Mouse (Mus musculus) retina, postnatal 7 days (tissue): ENCODE measurements around the gene Tmem190.
"Not testable (repeated sequence)": the region's sequence is repeated elsewhere in the genome, so short reads cannot be mapped to it uniquely, and the experiment has no call there.

ENCODE experiments used
- DNase-seq: peaks from one replicate; pipeline ENCODE4 v3.0.0-alpha.2; 2012; ENCODE audit warnings: low read depth, low spot score

The Tmem190 gene

GRCm38 (mm10) chr7:4776131-4776530 lies 6.6 kb upstream of the Tmem190 start:
- no peak for DNase-seq

GRCm38 (mm10) chr7:4776861-4777830 lies 5.6 kb upstream of the Tmem190 start:
- DNase-seq = no peak

- DNase-seq = no peak
Observed at GRCm38 (mm10) chr7:4777851-4778637, 4.7 kb upstream of the Tmem190 start.

GRCm38 (mm10) chr7:4779921-4780320 lies 2.8 kb upstream of the Tmem190 start:
- no peak for DNase-seq

GRCm38 (mm10) chr7:4782130-4782529 lies 607 bp upstream of the Tmem190 start:
- DNase-seq = no peak

GRCm38 (mm10) chr7:4783667-4784268 lies 1.0 kb downstream of the Tmem190 start:
- DNase-seq = no peak

- no peak for DNase-seq
Observed at GRCm38 (mm10) chr7:4788499-4789435, 6.0 kb downstream of the Tmem190 start.

- no peak for DNase-seq
Observed at GRCm38 (mm10) chr7:4789436-4789935, 6.7 kb downstream of the Tmem190 start, which contains the start of gene Tmem238. Gene Tmem238, minus strand, starts transcription at chr7:4789656.

- peak; percentile 92 for DNase-seq
Observed at GRCm38 (mm10) chr7:4792278-4793212, 9.8 kb downstream of the Tmem190 start, which contains the start of gene Rpl28. Gene Rpl28, plus strand, starts transcription at chr7:4792874.

GRCm38 (mm10) chr7:4793248-4793647 lies 10.5 kb downstream of the Tmem190 start:
- not testable (repeated sequence) for DNase-seq

GRCm38 (mm10) chr7:4793674-4794073 lies 10.9 kb downstream of the Tmem190 start:
- DNase-seq = no peak

- DNase-seq = no peak
Observed at GRCm38 (mm10) chr7:4794631-4795168, 12.0 kb downstream of the Tmem190 start.

- no peak for DNase-seq
Observed at GRCm38 (mm10) chr7:4795767-4796433, 13.2 kb downstream of the Tmem190 start.

- no peak for DNase-seq
Observed at GRCm38 (mm10) chr7:4802247-4802646, 19.5 kb downstream of the Tmem190 start.

- no peak for DNase-seq
Observed at GRCm38 (mm10) chr7:4806716-4807115, 24.0 kb downstream of the Tmem190 start.

GRCm38 (mm10) chr7:4811131-4811530 lies 28.4 kb downstream of the Tmem190 start:
- DNase-seq = not testable (repeated sequence)

GRCm38 (mm10) chr7:4811842-4812302 lies 29.1 kb downstream of the Tmem190 start:
- DNase-seq = no peak
